Mouse (Mus musculus): ENCODE results near the gene 1700001P01Rik.
A peak's percentile ranks its signal among the peaks of the same experiment; 100 is the strongest.
"Not testable (repeated sequence)": the region's sequence is repeated elsewhere in the genome, so short reads cannot be mapped to it uniquely, and the experiment has no call there.

The 1700001P01Rik gene

DNA sequence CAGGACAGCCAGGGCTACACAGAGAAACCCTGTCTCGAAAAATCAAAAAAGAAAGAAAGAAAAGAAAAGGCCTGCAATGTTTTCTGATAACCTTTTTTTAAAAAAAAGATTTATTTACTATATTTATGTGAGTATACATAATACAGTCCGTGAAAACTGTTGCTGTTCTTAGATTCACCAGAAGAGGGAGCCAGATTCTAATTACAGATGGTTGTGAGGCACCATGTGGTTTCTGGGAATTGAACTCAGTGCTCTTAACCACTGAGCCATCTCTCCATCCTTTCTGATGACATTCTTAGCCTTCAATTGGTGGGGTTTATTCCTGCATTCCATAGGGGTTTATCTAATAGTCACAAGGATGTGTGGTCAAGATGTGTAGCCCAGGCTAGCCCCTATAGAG lies 17.4 kb upstream of the 1700001P01Rik start:
- DNase-seq (ENCODE audit: low spot score) = peak; percentile 77

DNA sequence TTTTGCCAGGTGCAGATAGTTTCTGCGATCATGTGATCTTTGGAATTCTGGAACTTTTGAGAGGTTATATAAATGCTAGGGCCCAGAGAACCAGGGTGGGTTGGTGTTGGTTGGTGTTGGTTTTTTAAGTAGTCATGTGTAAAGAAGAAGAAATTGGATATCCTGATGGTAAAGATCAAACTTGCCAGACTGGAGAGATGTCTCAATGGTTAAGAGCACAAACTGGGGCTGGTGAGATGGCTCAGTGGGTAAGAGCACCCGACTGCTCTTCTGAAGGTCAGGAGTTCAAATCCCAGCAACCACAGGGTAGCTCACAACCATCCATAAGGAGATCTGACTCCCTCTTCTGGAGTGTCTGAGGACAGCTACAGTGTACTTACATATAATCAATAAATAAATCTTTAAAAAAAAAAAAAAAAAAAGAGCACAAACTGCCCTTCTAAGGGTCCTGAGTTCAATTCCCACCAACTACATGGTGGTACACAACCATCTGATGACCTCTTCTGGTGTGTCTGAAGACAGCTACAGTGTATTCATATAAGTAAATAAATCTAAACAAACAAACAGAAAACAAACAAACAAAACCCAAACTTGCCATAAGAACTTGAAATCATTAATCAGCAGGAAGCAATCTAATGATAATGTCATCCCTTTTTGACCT lies 15.2 kb upstream of the 1700001P01Rik start:
- DNase-seq (ENCODE audit: low spot score) = not testable (repeated sequence)

DNA sequence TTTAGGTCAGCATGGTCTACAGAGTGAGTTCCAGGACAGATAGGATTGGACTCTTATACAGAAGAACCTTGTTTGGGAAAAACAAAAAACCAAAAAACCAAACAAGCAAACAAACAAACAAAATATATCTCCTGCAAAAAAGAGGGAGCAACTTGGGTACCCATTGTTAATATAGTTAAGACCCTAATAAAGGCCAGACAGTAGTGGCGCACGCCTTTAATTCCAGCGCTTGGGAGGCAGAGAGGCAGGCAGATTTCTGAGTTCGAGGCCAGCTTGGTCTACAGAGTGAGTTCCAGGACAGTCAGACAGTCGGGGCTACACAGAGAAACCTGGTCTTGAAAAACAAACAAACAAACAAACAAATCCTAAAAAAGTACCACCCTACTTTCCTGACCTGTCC lies 14.0 kb upstream of the 1700001P01Rik start:
- DNase-seq (ENCODE audit: low spot score) = no peak

DNA sequence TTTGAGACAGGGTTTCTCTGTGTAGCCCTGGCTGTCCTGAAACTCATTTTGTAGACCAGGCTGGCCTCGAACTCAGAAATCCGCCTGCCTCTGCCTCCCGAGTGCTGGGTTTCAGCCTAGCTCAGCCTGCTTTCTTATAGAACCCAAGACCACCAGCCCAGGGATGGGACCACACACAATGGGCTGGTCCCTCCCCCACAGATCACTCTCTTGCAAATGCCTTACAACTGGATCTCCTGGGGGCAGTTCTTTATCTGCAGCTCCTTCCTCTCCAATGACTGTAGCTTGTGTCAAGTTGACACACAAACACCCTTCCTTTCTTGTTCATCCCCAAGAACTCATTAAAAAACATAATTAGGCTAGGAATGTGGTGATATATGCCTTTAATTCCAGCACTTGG lies 12.2 kb upstream of the 1700001P01Rik start:
- DNase-seq (ENCODE audit: low spot score) = no peak

DNA sequence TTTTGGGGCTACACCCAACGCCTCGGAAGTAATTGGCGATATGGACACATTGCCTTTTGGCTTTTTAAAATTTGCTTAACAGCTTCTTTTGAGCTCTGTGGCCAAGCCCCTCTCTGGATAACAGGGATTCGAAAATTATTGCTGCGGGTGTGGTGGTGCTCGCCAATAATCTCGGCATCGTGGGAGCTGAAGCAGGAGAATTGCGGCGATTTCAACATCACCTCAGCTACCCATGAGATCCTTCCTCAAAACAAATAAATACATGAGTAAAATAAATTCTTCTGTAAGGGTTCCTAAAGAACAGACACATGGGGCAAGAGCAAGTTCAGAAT lies 6.8 kb upstream of the 1700001P01Rik start:
- no peak for DNase-seq (ENCODE audit: low spot score)

DNA sequence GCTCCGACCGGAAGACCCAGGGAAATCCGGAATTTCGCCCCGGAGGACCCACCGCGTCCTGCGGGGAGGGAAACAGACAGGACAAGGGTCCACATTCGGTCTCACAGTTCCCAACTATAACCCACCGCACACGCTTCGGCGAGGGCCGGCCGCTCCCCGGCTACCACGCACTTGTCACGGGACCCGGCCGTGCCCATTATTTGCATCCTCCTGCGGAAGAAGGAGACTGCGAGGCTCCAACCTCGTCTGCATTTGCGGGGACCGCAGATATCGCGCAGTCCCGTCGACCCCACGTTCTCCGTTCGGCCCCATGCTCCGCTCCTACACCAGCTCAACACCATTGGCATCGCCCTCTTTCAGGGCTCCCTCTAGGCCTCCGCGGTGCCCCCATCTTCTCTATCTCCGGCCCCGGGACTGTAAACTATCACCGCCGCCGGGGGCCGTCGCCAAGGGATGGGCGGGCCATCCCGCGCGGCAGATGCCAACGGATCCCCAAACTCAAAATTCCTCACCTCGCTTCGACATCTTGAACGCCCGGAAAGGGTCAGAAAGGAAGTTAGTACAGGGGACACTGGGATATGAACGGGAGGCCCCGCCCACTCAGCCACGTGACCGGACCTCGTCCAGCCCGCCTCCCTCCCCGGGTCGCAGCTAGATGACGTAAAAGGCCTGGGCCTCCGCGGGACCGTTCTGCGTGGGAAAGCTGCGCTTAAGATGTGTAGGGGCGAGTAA lies 6.3 kb upstream of the 1700001P01Rik start, which contains the start of gene Rpl23:
TSS of gene Rpl23 (minus strand) at position 606 of the 732 bp plus-strand sequence.
- peak; percentile 98 for DNase-seq (ENCODE audit: low spot score)

DNA sequence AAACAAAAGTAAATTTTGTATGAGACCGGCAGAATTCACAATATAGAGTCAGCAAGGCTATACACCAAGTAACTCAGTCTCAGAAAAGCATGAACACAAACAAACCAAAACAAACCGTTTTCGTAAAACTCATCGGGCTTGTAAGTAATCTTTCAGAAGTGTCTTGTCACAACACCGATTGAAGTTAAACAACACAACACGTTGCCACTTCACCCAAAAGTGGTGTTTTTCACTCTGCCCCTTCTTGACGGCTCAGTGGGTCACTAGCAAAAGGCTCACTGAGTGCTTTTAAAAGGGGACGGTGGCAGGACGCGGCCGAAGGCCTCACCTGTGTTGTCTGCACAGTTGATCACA lies 5.7 kb upstream of the 1700001P01Rik start:
- DNase-seq (ENCODE audit: low spot score) = no peak

DNA sequence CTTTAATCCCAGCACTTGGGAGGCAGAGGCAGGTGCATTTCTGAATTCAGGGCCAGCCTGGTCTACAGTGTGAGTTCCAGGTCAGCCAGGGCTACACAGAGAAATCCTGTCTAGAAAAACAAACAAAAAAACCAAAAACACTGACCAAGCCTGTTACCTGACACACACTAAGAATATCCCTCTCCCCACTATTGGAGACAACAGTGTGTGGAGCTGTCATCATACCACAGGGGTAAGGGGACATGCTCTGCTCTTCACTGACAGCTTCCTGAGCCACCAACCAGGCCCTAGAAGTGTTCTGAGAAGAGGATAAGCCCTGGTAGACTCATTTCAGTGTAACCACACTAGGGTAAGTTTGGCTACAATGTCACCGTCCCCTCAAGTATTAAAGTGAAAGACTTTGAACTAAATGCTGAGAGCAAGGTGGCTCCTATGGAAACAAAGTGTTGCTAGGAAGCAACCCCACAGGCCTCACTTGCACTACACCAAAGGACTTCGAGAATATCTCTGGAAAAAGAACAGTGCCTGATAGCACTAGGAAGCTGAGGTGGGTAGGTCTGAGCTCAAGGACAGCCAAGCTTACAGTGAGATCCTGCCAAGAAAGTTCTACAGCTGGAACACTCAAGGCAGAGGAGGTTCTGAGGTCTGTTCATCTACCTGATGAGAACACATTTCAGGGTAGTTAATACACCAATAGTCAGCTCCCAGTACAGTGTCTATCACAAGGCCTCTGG lies 4.4 kb upstream of the 1700001P01Rik start:
- DNase-seq (ENCODE audit: low spot score) = no peak

DNA sequence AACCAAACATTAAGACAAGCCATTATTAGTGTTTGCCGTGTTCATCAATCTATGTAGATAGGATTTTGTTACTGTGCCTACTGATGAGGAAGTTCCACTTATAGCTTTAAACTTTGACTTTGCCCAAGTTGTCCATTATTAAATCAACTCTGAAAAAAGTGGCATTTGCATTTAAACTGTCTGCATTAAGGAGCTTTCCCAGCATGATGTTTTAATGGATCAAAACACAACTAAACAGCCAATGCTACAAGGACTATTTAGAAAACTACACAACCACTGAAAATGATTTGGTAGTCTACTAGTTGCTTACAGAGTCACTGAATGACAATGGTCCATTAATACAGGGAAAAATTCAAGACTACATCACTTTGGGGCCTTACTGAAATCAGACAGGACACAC lies 3.2 kb upstream of the 1700001P01Rik start:
- no peak for DNase-seq (ENCODE audit: low spot score)

DNA sequence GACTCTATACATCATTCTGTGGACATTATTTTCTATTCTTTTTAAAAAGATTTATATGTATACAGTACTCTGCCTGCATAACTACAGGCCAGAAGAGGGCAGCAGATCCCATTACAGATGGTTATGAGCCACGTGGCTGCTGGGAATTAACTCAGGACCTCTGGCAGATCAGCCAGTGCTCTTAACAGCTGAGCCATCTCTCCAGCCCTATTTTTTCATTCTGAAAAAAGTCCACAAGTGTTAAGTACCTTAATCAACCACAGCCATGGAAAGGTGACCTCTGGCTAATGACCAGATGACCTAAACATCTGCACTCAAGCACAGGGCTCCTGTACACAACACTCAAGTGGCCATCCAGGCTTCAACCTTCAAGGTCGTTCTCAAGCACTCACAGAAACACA lies 1.4 kb upstream of the 1700001P01Rik start:
- no peak for DNase-seq (ENCODE audit: low spot score)

DNA sequence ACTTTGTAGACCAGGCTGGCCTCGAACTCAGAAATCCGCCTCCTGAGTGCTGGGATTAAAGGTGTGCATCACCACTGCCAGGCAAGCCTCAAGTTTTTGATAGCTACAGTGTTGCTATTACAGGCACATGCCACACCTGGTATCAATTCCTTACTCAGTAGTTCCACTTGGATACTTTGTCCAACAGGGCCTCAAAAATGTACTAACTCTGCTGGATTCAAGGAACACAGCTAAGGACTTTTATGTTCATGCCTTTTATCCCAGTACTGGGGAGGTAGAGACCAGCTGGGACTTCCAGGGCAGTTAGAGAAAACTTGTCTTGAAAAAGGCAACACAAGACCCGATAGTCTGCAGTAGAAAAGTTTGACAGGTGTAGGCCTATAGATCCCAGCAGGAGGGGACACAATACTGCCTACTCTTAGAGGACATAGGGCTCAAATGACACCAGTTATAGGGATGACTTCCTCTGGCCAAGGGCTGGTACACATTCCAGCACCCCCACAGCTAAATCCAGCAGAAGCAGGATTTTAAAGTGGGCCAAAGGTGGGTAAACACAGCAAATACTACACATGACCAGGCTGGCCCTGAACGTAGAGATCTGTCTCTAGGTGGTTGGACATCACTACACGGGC lies 895 bp upstream of the 1700001P01Rik start:
- DNase-seq (ENCODE audit: low spot score) = no peak

DNA sequence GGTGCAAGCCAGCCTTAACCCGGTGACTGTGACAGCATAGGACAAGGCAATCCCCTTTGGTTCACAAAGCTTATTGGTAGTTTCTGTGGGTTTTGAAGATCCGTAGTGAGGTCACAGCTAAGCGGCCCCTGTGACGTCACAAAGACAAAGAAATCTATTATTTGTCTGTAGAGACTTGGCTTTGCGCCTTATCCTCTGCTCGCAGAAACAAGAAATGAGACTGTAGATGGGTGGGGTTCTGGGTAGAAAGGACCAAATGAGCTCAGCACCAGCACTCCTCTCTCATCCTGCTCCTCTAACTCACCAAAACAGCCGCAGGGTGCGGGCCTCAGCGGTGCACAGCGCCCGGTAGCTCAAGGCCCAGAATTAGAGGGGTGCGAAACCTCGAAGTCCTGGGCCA lies 532 bp downstream of the 1700001P01Rik start:
- no peak for DNase-seq (ENCODE audit: low spot score)

DNA sequence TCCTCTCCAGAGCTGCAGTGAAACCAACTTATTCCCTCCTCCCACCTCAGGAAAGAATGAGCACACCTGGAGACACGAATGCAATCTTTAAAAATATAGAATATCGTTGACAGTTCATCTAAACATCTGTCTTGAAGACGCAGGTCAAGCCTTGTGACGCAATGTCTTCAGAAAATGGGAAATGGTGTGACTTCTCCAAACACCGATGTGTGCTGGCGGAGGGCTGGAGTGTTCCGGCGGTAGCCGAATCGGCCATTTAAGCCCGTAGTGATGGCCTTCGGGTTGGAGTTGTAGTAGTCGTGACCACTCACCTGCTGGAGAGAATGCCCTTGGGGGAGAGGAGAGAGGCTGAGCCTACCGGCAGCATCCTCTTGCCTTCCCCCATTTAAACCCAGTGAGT lies 4.3 kb downstream of the 1700001P01Rik start:
- DNase-seq (ENCODE audit: low spot score) = no peak

DNA sequence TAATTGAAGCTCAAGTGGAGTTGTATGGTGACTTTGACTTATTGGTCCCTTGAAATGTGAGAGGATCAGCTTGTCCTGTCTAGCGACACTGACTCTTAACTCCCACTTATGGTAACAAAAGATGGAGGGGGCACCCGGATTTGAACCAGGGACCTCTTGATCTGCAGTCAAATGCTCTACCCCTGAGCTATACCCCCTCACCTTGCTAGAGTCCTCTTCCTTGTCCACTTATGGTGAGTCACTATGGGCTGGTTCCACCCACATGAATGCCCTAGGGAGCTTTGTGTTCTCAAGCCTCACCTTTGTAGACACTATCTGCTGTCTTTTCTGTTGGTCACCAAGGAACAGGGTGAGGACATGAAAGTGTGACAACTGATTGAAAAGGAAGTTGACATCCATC lies 6.0 kb downstream of the 1700001P01Rik start:
- peak; percentile 19 for DNase-seq (ENCODE audit: low spot score)

DNA sequence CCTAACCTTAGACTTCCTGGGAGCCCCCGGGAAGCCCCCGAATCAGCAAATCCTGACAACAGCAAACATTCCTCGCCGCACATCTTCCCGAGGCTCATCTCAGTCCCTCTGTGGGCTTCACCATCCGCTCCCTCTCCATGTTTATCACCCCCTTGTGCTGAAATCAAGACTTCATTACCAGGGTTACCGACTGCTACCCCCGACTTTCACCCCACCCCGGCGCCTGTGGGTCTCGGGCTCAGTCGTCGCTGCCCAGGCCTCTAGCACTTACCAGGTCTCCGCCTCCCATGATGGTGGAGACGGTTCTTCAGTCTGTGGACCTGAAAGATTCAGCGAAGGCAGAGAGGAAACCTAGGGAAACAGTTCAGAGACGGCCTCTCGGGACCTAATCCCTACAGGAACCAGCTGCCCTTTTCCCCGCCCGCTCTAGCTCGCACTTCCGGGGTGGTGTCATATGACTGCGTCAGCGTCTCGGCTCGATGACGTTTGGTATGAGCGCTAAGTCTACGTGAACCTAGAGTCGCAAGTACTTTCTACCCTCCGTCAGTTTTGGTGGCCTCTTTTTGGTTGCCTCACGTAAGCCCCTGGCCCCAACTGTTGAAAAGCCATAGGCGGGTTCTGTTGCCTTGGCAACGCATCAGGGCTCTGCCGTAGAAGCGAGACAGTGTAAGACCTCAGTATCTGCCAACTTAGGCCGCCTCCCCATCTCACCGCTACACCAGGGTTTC lies 9.4 kb downstream of the 1700001P01Rik start, which contains the start of gene Cwc25:
TSS of gene Cwc25 (minus strand) at position 403 of the 728 bp plus-strand sequence.
- peak; percentile 95 for DNase-seq (ENCODE audit: low spot score)

DNA sequence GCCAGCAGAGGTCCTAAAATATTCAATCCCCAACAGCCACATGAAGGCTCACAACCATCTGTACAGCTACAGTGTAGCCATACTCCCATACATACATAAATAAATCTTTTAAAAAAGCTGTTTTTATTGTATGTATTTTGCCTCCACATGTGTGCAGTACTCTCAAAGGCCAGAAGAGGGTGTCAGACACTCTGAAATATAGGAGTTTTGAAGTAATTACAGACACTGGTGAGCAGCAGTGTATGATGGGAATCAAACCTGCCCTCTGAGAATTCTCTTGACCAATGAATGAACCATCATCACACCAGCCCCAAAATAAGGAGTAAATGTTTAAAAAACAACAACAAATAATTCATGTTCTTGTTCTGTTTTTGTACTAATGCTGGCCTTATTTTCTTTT lies 14.1 kb downstream of the 1700001P01Rik start:
- no peak for DNase-seq (ENCODE audit: low spot score)

DNA sequence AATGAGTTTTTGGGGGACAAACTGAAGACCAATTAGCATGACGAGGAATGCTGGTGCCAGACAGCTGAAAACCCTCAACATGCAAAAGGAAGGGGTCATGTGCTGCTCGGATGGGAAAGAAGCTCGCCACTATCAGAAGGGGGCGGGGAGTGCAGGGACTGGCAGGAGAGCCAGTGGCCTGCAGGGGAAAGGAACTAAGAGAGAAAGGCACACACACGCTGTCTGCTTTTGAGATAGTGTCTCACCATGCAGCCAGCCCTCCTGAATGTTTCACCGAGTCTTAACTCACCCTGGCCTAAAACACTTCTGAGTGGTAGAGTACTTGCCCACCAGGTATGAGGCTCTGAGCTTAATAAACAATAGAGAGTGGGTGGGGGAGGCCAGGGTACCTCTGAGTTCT lies 16.8 kb downstream of the 1700001P01Rik start:
- no peak for DNase-seq (ENCODE audit: low spot score)

DNA sequence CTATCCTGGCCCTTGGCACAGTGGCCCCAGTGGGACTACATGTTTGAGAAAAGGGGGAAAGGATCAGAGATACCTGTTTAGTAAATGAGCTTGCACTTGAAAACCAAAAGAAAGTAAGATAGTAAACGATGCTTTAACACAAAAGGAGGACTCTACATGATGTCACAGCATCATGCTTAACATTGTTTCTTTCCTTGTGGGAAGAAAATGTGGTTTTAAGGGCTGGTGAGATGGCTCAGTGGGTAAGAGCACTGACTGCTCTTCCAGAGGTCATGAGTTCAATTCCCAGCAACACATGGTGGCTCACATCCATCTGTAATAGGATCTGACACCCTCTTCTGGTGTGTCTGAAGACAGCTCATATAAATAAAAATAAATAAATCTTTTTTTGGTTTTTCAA lies 17.6 kb downstream of the 1700001P01Rik start:
- no peak for DNase-seq (ENCODE audit: low spot score)

DNA sequence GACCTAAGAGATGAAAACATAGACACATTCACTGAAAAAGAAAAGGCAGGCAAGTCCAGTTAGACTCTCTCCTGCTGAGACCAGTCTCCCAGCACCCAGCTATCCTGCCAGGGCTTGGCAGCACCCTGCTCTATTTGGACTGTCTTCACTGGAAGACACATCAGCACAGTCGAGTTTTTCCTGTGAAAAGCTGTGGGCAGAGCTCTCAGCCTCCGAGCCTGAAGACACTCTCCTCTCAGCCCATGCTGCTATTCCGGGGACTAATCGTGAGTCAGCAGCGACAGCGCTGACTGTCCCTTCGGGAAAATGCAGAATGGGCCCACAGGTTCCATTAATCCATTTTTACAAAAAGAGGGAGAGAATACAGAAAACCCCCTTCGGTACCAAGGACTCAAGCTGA lies 22.4 kb downstream of the 1700001P01Rik start:
- no peak for DNase-seq (ENCODE audit: low spot score)

DNA sequence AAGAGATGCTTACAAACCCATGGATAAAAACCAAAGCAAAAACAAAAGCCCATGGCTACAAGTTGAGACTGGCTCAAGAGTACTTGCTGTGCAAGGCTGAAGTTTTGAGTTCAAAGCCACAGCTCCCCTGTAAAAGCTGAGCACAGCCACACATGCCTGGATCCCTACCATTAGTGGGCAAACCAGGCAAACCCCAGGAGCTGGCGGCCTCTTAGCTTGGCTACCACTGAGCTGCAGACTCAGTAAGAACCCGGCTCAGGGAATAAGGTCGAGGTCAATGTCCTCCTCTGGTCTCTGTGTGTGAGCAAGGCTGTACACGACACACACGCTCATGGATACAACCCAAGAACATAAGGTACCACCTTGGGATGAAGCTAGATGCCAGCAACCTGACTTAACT lies 27.2 kb downstream of the 1700001P01Rik start:
- DNase-seq (ENCODE audit: low spot score) = no peak

DNA sequence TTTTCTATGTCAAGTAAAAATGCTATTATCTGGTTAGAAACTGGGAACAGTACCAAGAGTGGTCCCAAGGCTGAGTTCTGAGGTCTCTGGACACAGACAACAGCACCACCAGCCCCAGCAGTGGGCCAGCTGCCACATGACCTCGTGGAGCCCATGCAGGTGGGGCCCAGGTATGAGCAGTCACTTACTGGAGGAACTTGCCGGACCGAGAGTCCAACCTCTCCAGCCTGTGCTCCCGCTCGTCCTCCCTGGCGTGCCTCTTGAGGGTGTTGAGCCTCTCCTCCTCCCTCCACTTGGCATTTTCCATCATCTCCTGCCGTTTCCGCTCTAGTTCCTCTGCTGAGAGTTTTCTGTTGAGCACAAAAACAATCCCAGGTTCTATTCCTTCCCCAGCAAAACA lies 27.9 kb downstream of the 1700001P01Rik start:
- no peak for DNase-seq (ENCODE audit: low spot score)

DNA sequence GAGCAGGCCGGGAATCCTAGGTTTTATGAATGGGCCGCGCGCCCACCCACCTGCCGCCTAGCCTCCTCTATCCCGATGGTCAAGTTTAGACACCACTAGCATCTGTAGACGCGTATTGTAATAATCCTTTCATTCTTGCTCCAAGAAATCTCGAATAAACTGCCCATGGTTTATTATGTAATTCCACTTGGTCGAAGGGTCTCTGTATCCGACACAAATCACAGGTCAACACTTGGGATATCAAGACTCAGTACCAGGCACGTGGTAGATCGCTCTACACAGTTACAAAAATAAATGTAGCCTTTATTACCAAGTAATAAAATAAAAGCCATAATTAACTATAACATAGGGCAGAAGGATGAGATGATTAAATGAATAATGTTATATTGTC lies 30.4 kb downstream of the 1700001P01Rik start:
- DNase-seq (ENCODE audit: low spot score) = no peak
